Mouse (Mus musculus) embryo, embryonic 9.5 days (tissue): ENCODE data around the gene Lin7a.
"Not testable (repeated sequence)": the region's sequence is repeated elsewhere in the genome, so short reads cannot be mapped to it uniquely, and the experiment has no call there.

ENCODE experiments used
- DNase-seq: peaks from one replicate; pipeline ENCODE4 v3.0.0-alpha.2; 2017; ENCODE audit errors: extremely low spot score

Lin7a gene

GRCm38 (mm10) chr10:107237076-107237475 is 34.4 kb upstream of the Lin7a start:
- DNase-seq = no peak

DNA sequence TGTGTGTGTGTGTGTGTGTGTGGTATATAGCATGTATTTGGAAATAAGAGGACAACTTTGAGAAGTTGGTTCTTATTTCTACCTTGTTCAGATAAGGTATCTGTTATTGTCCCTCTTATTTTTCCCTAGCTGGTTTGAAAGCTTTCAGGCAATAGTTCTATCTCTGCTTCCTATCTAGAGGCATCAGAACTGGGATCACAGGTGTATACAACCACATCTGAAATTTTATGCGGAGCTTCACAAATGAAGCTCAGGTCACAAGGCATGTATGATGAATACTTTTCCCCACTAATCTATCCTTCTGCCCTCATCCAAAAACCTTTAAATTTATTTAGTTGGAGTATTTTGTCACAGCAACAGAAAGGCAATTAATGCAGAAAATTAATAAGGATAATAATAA is 33.8 kb upstream of the Lin7a start:
- DNase-seq = no peak

- no peak for DNase-seq
Observed at GRCm38 (mm10) chr10:107238151-107238860, 33.2 kb upstream of the Lin7a start.

DNA sequence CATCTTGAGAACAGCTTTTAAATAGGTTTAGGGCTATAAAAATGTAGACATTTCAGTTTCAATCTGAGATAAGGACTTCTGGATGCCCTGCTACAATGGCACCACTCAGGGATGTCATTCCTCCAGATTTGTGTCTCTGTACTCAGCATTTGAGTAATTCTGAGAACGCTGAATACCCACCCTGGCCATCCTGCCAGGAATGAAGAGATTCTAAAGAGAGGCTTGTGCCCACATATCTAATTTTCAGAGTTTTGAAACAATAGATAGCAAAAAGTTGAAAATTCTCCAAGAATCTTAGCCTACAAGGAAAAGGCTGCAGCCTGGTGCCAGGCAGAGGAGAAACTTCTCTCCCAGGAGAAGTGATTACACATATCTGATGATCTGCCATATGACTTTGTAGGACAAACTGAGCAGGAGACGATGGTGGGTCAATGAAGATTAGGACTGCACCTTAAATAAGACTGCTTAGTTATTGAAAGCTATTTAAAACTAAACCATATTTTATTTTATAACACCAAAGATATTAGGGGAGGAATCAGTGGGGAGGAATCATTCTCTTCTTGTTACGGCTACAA is 32.5 kb upstream of the Lin7a start:
- DNase-seq = no peak

DNA sequence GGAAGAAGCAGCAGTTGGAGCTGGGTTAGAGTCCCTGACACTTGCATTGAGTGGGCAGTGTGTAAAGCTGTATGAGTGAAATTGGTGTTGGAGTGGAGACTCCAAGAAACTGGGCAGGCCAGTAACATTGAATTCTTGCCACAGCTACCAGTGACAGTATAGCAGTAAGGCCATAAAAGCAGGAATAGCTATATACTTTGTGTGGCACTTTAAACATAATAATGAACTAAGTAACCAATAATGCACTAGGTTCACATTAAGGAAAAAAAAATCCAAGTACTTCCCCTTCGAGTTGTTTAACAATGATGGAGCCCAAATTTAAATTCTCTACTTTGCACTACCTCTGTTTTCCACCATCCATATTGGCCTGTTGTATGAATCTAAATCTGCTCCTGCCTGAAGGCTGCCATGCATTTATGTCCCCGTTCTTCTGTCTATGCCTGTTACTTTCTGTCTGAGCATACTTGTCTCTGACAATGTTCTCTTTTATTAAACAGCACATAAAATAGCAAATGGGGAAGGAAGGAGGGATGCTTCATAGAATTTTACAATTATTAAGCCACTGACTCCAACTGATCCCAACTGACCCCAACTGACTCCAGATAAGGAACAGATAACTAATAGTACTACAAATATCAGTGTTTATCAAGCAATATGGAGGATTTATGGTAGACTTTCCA is 31.7 kb upstream of the Lin7a start:
- no peak for DNase-seq

- DNase-seq = no peak
Observed at GRCm38 (mm10) chr10:107240446-107240845, 31.0 kb upstream of the Lin7a start.

- DNase-seq = no peak
Observed at GRCm38 (mm10) chr10:107240986-107241385, 30.5 kb upstream of the Lin7a start.

- no peak for DNase-seq
Observed at GRCm38 (mm10) chr10:107241406-107241805, 30.1 kb upstream of the Lin7a start.

DNA sequence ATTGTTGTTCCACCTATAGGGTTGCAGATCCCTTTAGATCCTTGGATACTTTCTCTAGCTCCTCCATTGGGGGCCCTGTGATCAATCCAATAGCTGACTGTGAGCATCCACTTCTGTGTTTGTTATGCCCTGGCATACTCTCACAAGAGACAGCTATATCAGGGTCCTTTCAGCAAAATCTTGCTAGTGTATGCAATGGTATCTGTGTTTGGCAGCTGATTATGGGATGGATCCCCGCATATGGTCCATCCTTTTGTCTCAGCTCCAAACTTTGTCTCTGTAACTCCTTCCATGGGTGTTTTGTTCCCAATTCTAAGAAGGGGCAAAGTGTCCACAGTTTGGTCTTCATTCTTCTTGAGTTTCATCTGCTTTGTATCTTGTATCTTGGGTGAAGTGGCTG is 29.5 kb upstream of the Lin7a start:
- not testable (repeated sequence) for DNase-seq

GRCm38 (mm10) chr10:107242696-107243400 is 28.6 kb upstream of the Lin7a start:
- DNase-seq = no peak

- DNase-seq = no peak
Observed at GRCm38 (mm10) chr10:107244211-107244610, 27.3 kb upstream of the Lin7a start.

DNA sequence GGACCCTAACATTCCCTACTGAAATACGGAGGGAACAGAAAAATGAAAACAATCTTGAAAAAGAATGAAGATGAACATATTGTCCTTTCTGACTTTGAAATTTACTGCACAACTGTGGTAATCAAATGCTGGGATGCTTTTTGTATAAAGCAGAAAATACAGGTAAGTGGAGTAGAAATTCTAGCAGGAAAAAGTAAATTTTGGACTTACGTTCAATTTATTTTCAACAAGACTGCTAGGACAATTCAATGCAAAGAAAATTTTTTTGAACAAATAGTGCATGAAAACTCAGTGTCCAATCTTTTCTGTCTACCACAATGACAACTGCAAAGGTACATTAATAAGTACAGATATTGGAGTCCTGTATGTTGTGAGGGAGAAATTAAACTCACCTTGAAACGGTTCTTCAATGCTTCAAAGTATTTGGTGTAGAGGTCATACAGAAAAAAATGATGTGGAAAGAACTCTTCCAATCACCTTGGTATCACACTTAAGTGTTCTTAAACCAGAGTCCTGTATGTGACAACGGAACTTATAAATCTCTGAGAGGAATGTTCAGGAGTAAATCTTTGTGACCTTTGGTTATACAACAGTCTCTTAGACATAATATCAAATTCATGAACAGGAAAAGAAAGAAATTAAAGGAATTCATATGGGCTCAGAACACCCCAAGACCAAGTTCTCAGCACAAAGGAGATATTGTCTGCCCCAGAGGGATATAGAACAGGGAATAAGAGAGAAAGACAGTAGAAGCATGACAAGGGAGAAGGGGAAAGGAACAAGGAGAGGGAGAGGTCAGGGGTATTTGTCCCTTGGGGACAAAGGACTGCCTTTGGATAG is 26.6 kb upstream of the Lin7a start:
- no peak for DNase-seq

- DNase-seq = no peak
Observed at GRCm38 (mm10) chr10:107245531-107245840, 26.0 kb upstream of the Lin7a start.

- DNase-seq = no peak
Observed at GRCm38 (mm10) chr10:107245961-107246460, 25.5 kb upstream of the Lin7a start.

DNA sequence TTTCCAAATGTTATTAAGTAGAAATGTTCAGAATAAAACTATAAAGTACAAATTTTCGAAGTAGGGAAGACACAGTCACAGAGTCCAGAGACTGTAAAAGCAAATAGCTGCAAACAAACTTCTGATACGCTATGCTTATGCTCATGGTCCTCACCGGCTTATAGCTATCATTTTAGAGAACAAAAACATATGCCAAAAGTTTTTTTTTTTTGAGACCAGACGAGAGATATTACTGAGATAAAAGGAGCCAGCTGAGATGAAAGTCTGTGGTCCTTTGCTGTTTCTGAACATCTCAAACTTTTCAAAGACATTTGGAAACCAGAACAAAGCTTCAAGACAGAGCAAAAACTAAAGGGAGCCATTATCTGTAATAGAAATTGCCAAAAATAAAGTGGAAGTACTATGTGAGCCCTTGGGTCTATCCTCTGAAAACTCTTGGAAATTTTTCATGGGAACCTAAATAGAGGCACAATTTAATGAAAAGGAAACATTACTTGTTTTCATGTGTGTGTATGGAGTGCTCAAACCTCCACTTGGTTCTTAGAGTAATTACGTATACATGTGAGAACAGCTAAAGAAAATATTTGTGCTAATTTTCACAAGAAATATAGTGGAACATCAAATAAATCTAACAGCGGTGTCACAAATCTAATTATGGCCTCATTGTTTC is 24.4 kb upstream of the Lin7a start:
- no peak for DNase-seq

DNA sequence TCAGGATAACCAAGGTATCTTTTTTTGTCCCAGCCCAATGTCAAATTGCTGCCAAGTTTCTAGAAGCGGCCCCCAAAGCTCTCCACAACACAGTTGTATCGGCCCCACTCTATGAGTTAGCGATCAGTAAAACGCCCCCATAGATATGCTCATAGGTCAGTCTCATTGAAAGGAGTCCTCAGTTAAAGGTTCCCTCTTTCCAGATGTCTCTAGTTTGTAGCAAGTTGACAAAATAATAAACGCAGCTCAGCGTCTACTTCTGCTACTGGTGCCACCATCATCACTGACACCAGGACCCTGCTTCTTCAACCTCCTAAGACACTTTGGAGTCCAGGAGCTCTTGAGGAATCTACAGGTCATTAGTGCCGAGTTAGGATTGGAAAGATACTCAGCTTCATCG is 23.0 kb upstream of the Lin7a start:
- no peak for DNase-seq

- no peak for DNase-seq
Observed at GRCm38 (mm10) chr10:107249056-107249455, 22.4 kb upstream of the Lin7a start.

GRCm38 (mm10) chr10:107249606-107250186 is 21.8 kb upstream of the Lin7a start:
- DNase-seq = no peak

DNA sequence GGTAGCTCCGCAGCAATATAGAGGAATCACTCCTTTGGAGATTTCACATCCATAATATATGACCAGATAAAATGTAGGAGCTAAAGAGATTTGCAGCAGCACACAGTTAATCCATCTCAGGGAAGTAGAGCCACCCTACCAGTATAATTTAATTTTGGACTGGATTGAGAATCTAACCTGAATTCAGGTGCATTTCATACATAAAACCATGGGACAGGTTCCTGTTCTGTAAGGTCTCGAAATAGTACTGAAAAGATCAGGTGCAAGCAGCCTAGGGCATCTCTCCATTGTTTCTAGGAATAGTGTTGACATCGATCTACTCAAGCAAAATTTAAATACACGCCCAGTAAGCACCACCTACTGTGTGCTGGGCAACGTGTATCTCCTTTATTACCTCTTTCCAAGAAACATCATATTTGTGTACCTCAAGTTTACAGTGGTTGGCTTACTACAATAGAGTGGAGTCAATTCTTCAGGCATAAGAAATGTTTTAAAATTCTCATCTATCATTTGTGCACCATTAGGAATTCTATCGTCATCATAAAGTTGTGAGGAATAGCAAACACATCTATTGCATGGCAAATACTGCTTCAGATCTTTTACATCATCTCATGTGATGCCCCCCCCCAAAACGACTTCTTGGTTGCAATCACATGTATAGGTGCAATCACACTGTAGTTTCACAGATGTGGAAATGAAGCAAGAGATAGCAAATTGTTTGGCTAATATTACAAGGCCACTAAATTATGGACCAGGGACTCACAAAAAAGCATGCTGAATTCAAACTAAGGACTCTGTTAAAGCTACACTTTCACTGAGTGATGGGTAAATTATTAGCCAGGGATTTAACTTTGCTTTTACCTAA is 20.9 kb upstream of the Lin7a start:
- DNase-seq = no peak

GRCm38 (mm10) chr10:107251271-107251670 is 20.2 kb upstream of the Lin7a start:
- DNase-seq = no peak
